Mouse (Mus musculus): ENCODE results near the gene Cdk5rap2. TPM values are rescaled to one million over a fixed set of nuclear protein-coding genes. Genes with fewer than 3 reads are reported as not detected.

The Cdk5rap2 gene
- polyA plus RNA-seq, 1 experiment from 2014 or later: 5.8 TPM

DNA sequence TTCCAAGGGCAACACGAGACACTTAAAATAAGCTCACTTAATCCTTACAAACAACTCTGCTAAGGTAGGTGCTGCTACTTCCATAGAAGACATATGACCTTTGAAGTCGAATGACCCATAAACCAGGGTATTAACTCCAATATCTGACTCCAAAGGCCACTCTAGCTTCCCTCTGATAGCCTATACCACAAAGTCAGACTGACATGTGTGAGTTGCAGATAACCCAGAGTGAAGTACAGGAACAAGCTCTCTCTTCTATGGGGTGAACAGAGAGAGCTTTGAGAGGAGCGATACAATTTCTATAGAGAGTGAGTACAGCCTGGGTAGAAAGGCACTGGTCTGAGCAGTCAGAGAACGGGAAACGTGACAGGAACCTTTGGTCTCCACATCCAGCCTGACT is 148.9 kb downstream of the Cdk5rap2 start:
- 32% methylated on average over 5 of the region's 5 CpGs for WGBS (ENCODE audit: insufficient replicate concordance)
- peak; percentile 64 for ATAC-seq (ENCODE audit: insufficient read depth)
- Histone ChIP-seq H3K27me3 (no peaks in the 10 kb centered on the region), H3K4me3 (replicated peaks) (no peak overlapping the region), H3K27ac (replicated peaks) (no peak overlapping the region), H3K4me2 (no peak overlapping the region), H3K9ac (no peak overlapping the region), H3K4me1 (replicated peaks) (peaks cover 5% of the 10 kb centered on the region), H3K9me3 (replicated peaks) (no peaks in the 10 kb centered on the region), H3K36me3 (replicated peaks) (peaks cover 28% of the 10 kb centered on the region)

DNA sequence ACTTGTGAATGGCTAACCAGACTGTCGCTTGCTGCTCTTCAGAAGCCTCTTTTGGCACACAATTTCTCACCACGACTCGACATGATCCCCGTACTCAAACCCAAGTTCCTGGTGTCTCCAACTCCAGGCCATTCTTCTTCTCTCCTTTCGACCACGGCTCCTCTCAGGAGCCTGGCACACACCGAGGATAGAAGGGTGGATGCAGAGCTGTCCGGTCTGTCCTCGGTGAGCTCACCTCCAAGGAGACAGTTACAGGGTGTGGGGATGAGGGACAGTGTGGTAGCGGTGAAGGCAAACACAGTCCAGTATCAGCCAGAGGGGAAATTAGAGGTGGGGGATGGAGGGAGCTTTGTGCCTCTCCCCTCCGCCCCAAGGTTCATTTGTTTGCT is 149.8 kb downstream of the Cdk5rap2 start:
- Histone ChIP-seq H3K9me3 (replicated peaks) (no peaks in the 10 kb centered on the region), H3K4me1 (replicated peaks) (peaks cover 5% of the 10 kb centered on the region), H3K27ac (replicated peaks) (no peak overlapping the region), H3K27me3 (no peaks in the 10 kb centered on the region), H3K4me2 (no peak overlapping the region), H3K36me3 (replicated peaks) (peaks cover 24% of the 10 kb centered on the region), H3K9ac (no peak overlapping the region), H3K4me3 (replicated peaks) (no peak overlapping the region)
- WGBS (ENCODE audit: insufficient replicate concordance): 84% methylated on average over 11 of the region's 11 CpGs
- no peak for ATAC-seq (ENCODE audit: insufficient read depth)

DNA sequence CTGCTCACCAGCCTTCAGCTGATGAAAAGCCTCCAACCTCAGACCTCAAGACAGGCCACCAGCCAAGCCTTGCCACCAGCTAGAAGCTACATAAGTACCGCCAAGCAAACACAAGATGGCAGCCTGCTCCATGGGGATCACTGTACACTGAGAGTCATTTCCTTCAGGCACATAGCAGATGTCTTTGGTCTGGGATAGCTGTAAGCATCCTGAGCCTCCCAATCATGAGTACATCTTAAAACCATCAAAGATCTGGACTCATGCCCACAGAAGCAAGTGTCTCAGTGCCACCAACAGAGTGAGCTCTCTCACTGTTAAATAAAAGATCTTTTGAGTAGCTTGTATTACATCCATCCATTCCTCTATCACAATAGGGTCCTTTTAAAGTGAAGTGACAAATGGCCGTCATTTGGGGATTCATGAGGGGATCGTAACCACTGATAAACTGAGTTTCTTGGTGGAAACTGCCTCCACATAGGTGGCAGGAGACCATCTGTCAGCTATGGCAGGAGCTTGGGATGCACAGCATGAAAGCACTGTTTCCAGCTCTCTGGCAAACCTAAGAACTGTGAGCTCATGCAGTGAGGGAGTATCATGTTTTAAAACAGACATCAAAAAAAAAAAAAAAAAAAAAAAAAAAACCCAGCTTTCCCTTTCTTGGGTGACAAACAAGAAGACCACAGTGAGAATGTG is 150.4 kb downstream of the Cdk5rap2 start:
- Histone ChIP-seq H3K36me3 (replicated peaks) (peaks cover 27% of the 10 kb centered on the region), H3K9ac (no peak overlapping the region), H3K4me1 (replicated peaks) (peaks cover 5% of the 10 kb centered on the region), H3K27me3 (no peaks in the 10 kb centered on the region), H3K4me3 (replicated peaks) (no peak overlapping the region), H3K27ac (replicated peaks) (no peak overlapping the region), H3K4me2 (no peak overlapping the region), H3K9me3 (replicated peaks) (no peaks in the 10 kb centered on the region)
- 78% methylated on average over 3 of the region's 3 CpGs for WGBS (ENCODE audit: insufficient replicate concordance)
- ATAC-seq (ENCODE audit: insufficient read depth): no peak

DNA sequence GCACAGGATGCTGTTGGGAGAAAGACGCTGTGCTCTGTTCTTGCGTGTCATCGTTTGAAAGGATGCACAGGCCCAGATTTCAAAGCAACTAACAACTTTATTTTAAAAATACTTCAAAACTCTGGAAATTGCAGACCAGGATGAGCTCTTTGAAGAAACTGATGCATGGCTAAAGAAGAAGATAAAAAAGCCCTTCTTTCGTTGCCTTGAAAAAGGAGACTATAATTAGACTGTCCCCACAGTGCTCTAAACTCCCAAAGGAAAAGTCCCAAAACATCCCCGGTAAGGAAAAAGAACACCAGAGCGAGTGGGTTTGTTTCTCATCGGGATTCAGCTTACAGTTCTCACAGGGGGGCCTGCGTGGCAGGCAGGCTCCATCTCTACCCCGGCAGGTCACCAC is 151.4 kb downstream of the Cdk5rap2 start:
- H3K9ac ChIP-seq: no peak overlapping the region
- H3K4me1 ChIP-seq (replicated peaks): peaks cover 5% of the 10 kb centered on the region
- peaks cover 24% of the 10 kb centered on the region for H3K36me3 ChIP-seq (replicated peaks)
- no peaks in the 10 kb centered on the region for H3K9me3 ChIP-seq (replicated peaks)
- ATAC-seq (ENCODE audit: insufficient read depth): no peak
- WGBS (ENCODE audit: insufficient replicate concordance): 75% methylated on average over 9 of the region's 9 CpGs
- H3K27ac ChIP-seq (replicated peaks): no peak overlapping the region
- no peaks in the 10 kb centered on the region for H3K27me3 ChIP-seq
- no peak overlapping the region for H3K4me3 ChIP-seq (replicated peaks)
- H3K4me2 ChIP-seq: no peak overlapping the region

DNA sequence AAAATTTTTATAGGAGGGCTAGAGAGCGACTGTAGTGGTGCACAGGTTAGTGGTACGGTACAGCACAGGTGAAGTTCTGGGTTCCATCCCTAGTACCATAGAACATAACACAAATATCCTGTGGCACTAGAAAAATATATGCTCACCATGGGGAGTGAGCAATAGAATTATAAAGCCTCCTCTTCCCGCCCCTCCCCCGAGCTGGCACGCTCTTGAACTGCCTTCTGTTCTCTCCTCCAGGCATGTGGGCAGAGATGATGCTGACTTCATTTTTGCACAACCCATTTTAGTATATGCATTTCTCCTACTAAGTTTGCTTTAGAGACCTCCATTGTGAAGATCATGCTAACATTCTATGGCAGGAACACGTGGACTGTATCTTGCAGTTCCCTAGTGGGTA is 152.0 kb downstream of the Cdk5rap2 start:
- no peak overlapping the region for H3K27ac ChIP-seq (replicated peaks)
- H3K9ac ChIP-seq: no peak overlapping the region
- WGBS (ENCODE audit: insufficient replicate concordance): 84% methylated on average over 6 of the region's 6 CpGs
- no peak for ATAC-seq (ENCODE audit: insufficient read depth)
- no peak overlapping the region for H3K4me3 ChIP-seq (replicated peaks)
- no peaks in the 10 kb centered on the region for H3K9me3 ChIP-seq (replicated peaks)
- H3K4me2 ChIP-seq: no peak overlapping the region
- peaks cover 5% of the 10 kb centered on the region for H3K4me1 ChIP-seq (replicated peaks)
- H3K36me3 ChIP-seq (replicated peaks): peaks cover 19% of the 10 kb centered on the region
- no peaks in the 10 kb centered on the region for H3K27me3 ChIP-seq

DNA sequence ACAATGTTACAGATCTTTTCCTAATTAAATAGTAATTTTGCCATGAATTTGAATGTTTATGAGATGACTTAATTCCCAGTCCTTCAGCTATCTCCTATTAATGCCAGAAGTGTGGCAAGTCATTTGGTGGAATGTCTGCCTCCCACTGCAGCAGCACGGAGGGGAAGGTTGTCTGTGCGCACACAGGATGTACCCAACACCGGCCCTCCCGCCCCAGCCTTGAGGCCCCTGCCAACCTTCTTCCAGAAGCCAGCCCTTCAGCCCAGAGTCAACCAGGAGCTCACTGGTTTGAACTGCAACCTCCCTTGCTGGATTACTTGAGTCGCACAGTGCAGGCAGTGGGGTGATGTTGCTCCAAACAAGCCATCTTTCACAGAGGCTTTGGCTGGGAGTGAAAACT is 158.5 kb downstream of the Cdk5rap2 start:
- Histone ChIP-seq H3K9ac (no peak overlapping the region), H3K36me3 (replicated peaks) (peaks cover 19% of the 10 kb centered on the region), H3K27ac (replicated peaks) (no peak overlapping the region), H3K27me3 (no peaks in the 10 kb centered on the region), H3K4me2 (no peak overlapping the region), H3K4me1 (replicated peaks) (no peaks in the 10 kb centered on the region), H3K4me3 (replicated peaks) (no peak overlapping the region), H3K9me3 (replicated peaks) (no peaks in the 10 kb centered on the region)
- 80% methylated on average over 5 of the region's 5 CpGs for WGBS (ENCODE audit: insufficient replicate concordance)
- no peak for ATAC-seq (ENCODE audit: insufficient read depth)

DNA sequence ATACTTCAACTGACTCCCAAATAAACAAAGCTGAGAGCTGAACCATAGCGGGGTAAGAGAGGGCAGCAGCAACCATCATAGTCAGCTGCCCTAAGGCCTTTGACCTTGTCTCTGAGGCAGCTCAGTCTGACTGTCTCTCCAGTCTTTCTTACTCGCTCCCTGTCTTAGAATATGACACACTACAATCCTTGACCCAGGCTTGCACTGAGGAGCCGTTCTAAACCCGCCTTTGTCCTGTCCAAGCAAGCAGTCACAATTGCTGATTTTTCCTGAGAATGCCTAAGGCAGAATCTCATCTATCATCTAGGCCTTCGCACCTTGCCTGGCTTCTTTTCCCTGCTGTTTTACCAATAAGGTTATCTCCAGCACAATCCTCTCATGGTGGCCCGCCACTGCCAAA is 164.5 kb downstream of the Cdk5rap2 start:
- H3K4me2 ChIP-seq: no peak overlapping the region
- H3K36me3 ChIP-seq (replicated peaks): peaks cover 50% of the 10 kb centered on the region
- no peaks in the 10 kb centered on the region for H3K4me1 ChIP-seq (replicated peaks)
- H3K27ac ChIP-seq (replicated peaks): no peak overlapping the region
- 78% methylated on average over 6 of the region's 6 CpGs for WGBS (ENCODE audit: insufficient replicate concordance)
- ATAC-seq (ENCODE audit: insufficient read depth): no peak
- H3K9ac ChIP-seq: no peak overlapping the region
- H3K9me3 ChIP-seq (replicated peaks): no peaks in the 10 kb centered on the region
- H3K4me3 ChIP-seq (replicated peaks): no peak overlapping the region
- H3K27me3 ChIP-seq: no peaks in the 10 kb centered on the region

DNA sequence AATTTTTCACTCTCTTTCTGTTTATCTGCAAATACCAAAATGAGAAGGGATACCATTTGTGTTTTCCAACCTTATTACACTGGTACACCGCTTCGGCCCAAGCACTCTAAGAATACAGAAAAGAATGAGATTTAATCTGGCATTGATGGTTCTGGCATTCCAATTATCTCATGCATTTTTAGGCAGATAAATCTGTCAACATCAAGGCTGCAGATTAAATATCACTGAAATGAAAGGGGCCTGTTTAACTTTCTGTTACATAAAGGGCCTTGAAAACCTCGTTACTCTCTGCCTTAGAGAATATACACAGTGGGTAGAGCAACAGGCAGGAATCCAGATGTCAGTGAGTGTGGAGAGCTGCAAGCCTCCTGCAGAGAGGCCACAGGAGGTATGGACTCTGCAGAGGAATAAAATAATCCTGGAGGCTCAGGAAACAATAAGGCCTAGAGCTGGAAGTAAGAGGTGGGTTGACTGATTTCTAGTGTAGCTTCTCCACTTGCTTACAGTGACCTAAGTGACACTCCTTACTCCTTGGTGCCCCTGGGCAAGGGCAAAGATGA is 166.6 kb downstream of the Cdk5rap2 start:
- no peak for ATAC-seq (ENCODE audit: insufficient read depth)
- Histone ChIP-seq H3K27me3 (no peaks in the 10 kb centered on the region), H3K36me3 (replicated peaks) (peaks cover 56% of the 10 kb centered on the region), H3K4me2 (no peak overlapping the region), H3K4me3 (replicated peaks) (no peak overlapping the region), H3K9me3 (replicated peaks) (no peaks in the 10 kb centered on the region), H3K4me1 (replicated peaks) (no peaks in the 10 kb centered on the region), H3K27ac (replicated peaks) (no peak overlapping the region), H3K9ac (no peak overlapping the region)
- WGBS (ENCODE audit: insufficient replicate concordance): 75% methylated on average over 3 of the region's 3 CpGs

DNA sequence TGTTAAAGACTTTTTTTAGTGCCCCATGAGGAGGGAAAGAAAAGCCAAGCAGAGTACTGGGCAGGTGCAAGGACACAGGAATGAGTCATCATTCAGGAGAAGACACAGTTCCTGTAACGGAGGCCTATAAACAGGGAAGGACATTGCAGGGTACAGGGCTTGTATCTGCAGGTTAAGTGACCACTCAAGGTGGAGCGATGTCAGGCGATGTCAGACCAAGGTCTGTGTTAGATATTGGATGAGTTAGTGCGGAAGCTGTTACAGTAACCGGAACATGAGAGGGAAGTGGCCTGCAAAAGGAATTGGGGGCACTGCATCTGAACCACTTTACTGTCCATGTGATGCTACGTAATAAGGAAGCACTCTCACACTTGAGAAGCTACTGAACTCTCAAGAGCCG is 170.5 kb downstream of the Cdk5rap2 start:
- Histone ChIP-seq H3K4me2 (no peak overlapping the region), H3K9me3 (replicated peaks) (no peaks in the 10 kb centered on the region), H3K27me3 (no peaks in the 10 kb centered on the region), H3K36me3 (replicated peaks) (peaks cover 70% of the 10 kb centered on the region), H3K4me1 (replicated peaks) (no peaks in the 10 kb centered on the region), H3K9ac (no peak overlapping the region), H3K27ac (replicated peaks) (no peak overlapping the region), H3K4me3 (replicated peaks) (no peak overlapping the region)
- ATAC-seq (ENCODE audit: insufficient read depth): no peak
- WGBS (ENCODE audit: insufficient replicate concordance): 82% methylated on average over 7 of the region's 7 CpGs

DNA sequence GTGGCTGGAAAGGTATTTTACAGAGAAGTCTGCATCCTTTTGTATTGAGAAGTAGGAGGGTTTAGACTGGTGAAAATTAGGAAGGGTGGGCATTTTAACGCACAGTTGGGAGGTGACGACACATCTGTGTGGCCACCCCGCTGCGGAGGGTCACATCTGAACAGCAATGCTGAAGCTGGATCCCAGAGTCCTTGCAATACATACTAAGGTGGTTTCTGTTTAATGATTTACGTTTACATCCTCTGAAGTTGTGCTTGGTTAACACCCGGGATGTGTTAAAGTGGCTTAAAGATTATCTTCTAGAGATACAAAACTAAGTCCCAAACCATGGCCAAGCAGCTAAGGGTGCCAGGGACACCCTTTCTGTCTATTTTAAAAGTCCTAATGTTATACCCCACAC is 171.4 kb downstream of the Cdk5rap2 start:
- Histone ChIP-seq H3K9me3 (replicated peaks) (no peaks in the 10 kb centered on the region), H3K27ac (replicated peaks) (no peak overlapping the region), H3K4me2 (no peak overlapping the region), H3K4me1 (replicated peaks) (no peaks in the 10 kb centered on the region), H3K9ac (no peak overlapping the region), H3K27me3 (no peaks in the 10 kb centered on the region), H3K4me3 (replicated peaks) (no peak overlapping the region), H3K36me3 (replicated peaks) (peaks cover 67% of the 10 kb centered on the region)
- WGBS (ENCODE audit: insufficient replicate concordance): 85% methylated on average over 6 of the region's 6 CpGs
- ATAC-seq (ENCODE audit: insufficient read depth): no peak

DNA sequence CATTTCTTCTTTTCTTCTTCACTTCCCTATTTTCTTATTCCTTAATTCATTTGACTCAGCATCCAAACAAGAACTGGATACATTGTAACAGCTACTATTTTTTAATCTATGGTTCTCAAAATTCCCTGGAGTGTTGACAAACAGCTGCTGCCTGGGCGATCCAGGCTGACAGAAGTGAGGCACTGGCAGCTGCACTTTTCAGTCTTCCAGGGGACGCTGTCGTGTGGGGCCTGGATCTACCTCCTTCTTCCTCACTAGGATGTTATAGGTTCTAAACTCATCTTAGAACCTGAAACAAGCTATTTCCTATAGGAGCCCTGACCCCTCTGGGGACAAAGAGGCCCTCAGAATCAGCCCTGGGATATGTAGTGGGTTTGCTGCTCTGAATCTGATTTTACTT is 177.9 kb downstream of the Cdk5rap2 start:
- ATAC-seq (ENCODE audit: insufficient read depth): no peak
- Histone ChIP-seq H3K9ac (no peak overlapping the region), H3K4me2 (no peak overlapping the region), H3K4me3 (replicated peaks) (no peak overlapping the region), H3K9me3 (replicated peaks) (no peaks in the 10 kb centered on the region), H3K27ac (replicated peaks) (no peak overlapping the region), H3K36me3 (replicated peaks) (peaks cover 26% of the 10 kb centered on the region), H3K27me3 (no peaks in the 10 kb centered on the region), H3K4me1 (replicated peaks) (no peaks in the 10 kb centered on the region)
- 79% methylated on average over 3 of the region's 3 CpGs for WGBS (ENCODE audit: insufficient replicate concordance)

DNA sequence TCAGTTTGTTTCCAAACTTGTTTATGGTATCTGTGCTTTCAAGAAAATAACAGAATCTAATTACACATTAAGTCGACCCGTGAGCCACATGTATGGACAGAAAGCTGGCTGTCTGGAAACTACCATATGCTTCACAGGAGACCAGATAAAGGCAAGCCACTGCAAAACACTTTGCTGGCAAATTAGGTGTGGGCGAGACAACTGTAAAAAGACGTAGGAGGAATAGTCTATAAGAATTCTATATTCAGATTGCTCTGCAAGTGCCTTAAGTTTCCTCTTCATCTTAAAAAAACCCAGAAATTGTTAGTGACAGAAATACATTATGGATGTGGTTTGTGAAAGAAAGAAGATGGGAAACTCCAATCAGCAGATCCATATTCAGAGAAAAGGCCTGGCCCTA is 180.4 kb downstream of the Cdk5rap2 start:
- peaks cover 25% of the 10 kb centered on the region for H3K36me3 ChIP-seq (replicated peaks)
- H3K4me1 ChIP-seq (replicated peaks): no peaks in the 10 kb centered on the region
- H3K9ac ChIP-seq: no peak overlapping the region
- no peaks in the 10 kb centered on the region for H3K27me3 ChIP-seq
- no peak for ATAC-seq (ENCODE audit: insufficient read depth)
- 79% methylated on average over 4 of the region's 4 CpGs for WGBS (ENCODE audit: insufficient replicate concordance)
- H3K4me3 ChIP-seq (replicated peaks): no peak overlapping the region
- no peaks in the 10 kb centered on the region for H3K9me3 ChIP-seq (replicated peaks)
- no peak overlapping the region for H3K27ac ChIP-seq (replicated peaks)
- no peak overlapping the region for H3K4me2 ChIP-seq
